Mouse (Mus musculus): ENCODE data around the gene Ift22. TPM values are rescaled to one million over a fixed set of nuclear protein-coding genes. Genes with fewer than 3 reads are reported as not detected.

The Ift22 gene
- polyA plus RNA-seq, 1 experiment from 2014 or later: 134 TPM

- Histone ChIP-seq H3K9me3 (replicated peaks; ENCODE audit: control insufficient read depth, low read length, poor library complexity, severe bottlenecking) (no peaks in the 10 kb centered on the region), H3K4me1 (ENCODE audit: control insufficient read depth, insufficient read depth, low read length) (peaks cover 20% of the 10 kb centered on the region), H3K36me3 (ENCODE audit: control insufficient read depth, insufficient read depth, low read length) (no peaks in the 10 kb centered on the region; the same call in 1 of the 2 replicates), H3K4me2 (ENCODE audit: low read length) (no peak overlapping the region), H3K27me3 (ENCODE audit: control insufficient read depth, insufficient read depth, low read depth, low read length) (no peaks in the 10 kb centered on the region; the same call in 1 of the 2 replicates), H3K27ac (ENCODE audit: low read length) (no peak overlapping the region), H3K9ac (ENCODE audit: low read depth, low read length) (no peak overlapping the region), H3K4me3 (ENCODE audit: low read depth, low read length) (no peak overlapping the region)
- WGBS: 77% methylated on average over 4 of the region's 4 CpGs
- no peak for ATAC-seq
These were observed 44.2 kb downstream of the Ift22 start for GRCm38 (mm10) chr5:136952153-136952552.

- Histone ChIP-seq H3K4me1 (ENCODE audit: control insufficient read depth, insufficient read depth, low read length) (peaks cover 20% of the 10 kb centered on the region), H3K4me2 (ENCODE audit: low read length) (peak within 1 kb of the TSS; percentile 66), H3K9me3 (replicated peaks; ENCODE audit: control insufficient read depth, low read length, poor library complexity, severe bottlenecking) (no peaks in the 10 kb centered on the region), H3K27me3 (ENCODE audit: control insufficient read depth, insufficient read depth, low read depth, low read length) (no peaks in the 10 kb centered on the region; the same call in 1 of the 2 replicates), H3K9ac (ENCODE audit: low read depth, low read length) (peak within 1 kb of the TSS; percentile 80), H3K4me3 (ENCODE audit: low read depth, low read length) (peak within 1 kb of the TSS; percentile 47), H3K36me3 (ENCODE audit: control insufficient read depth, insufficient read depth, low read length) (no peaks in the 10 kb centered on the region; the same call in 1 of the 2 replicates), H3K27ac (ENCODE audit: low read length) (peak within 1 kb of the TSS; percentile 59)
- 0% methylated on average over 23 of the region's 23 CpGs for WGBS
- peak; percentile 99 for ATAC-seq
These were observed 45.1 kb downstream of the Ift22 start, which contains the start of gene Fis1 for GRCm38 (mm10) chr5:136953015-136953414. TSS of gene Fis1 (plus strand) at chr5:136953275.

GRCm38 (mm10) chr5:136953440-136953951 lies 45.5 kb downstream of the Ift22 start:
- peak overlapping the region; percentile 47 for H3K4me3 ChIP-seq (ENCODE audit: low read depth, low read length)
- H3K27ac ChIP-seq (ENCODE audit: low read length): peak overlapping the region; percentile 59
- no peaks in the 10 kb centered on the region for H3K9me3 ChIP-seq (replicated peaks; ENCODE audit: control insufficient read depth, low read length, poor library complexity, severe bottlenecking)
- 2% methylated on average over 12 of the region's 12 CpGs for WGBS
- H3K4me1 ChIP-seq (ENCODE audit: control insufficient read depth, insufficient read depth, low read length): peaks cover 20% of the 10 kb centered on the region
- peak overlapping the region; percentile 66 for H3K4me2 ChIP-seq (ENCODE audit: low read length)
- H3K9ac ChIP-seq (ENCODE audit: low read depth, low read length): peak overlapping the region; percentile 80
- H3K36me3 ChIP-seq (ENCODE audit: control insufficient read depth, insufficient read depth, low read length): no peaks in the 10 kb centered on the region; the same call in 1 of the 2 replicates
- 0 out of 2 replicates have a peak, but pooled peaks have one; percentile 12 for ATAC-seq
- no peaks in the 10 kb centered on the region; the same call in 1 of the 2 replicates for H3K27me3 ChIP-seq (ENCODE audit: control insufficient read depth, insufficient read depth, low read depth, low read length)

- ATAC-seq: no peak
These were observed 47.7 kb downstream of the Ift22 start for GRCm38 (mm10) chr5:136955622-136956021.

GRCm38 (mm10) chr5:136957250-136957649 lies 49.3 kb downstream of the Ift22 start:
- H3K4me1 ChIP-seq (ENCODE audit: control insufficient read depth, insufficient read depth, low read length): peaks cover 25% of the 10 kb centered on the region

More at GRCm38 (mm10) chr5:136955622-136956021, 47.7 kb downstream of the Ift22 start:
- 90% methylated on average over 4 of the region's 4 CpGs for WGBS
- Histone ChIP-seq H3K27me3 (ENCODE audit: control insufficient read depth, insufficient read depth, low read depth, low read length) (no peaks in the 10 kb centered on the region; the same call in 1 of the 2 replicates), H3K4me2 (ENCODE audit: low read length) (no peak overlapping the region), H3K27ac (ENCODE audit: low read length) (no peak overlapping the region), H3K4me1 (ENCODE audit: control insufficient read depth, insufficient read depth, low read length) (peaks cover 20% of the 10 kb centered on the region), H3K9me3 (replicated peaks; ENCODE audit: control insufficient read depth, low read length, poor library complexity, severe bottlenecking) (no peaks in the 10 kb centered on the region), H3K36me3 (ENCODE audit: control insufficient read depth, insufficient read depth, low read length) (no peaks in the 10 kb centered on the region; the same call in 1 of the 2 replicates), H3K4me3 (ENCODE audit: low read depth, low read length) (no peak overlapping the region), H3K9ac (ENCODE audit: low read depth, low read length) (no peak overlapping the region)

GRCm38 (mm10) chr5:136958991-136959605 lies 51.1 kb downstream of the Ift22 start:
- Histone ChIP-seq H3K4me3 (ENCODE audit: low read depth, low read length) (no peak overlapping the region), H3K9ac (ENCODE audit: low read depth, low read length) (no peak overlapping the region), H3K9me3 (replicated peaks; ENCODE audit: control insufficient read depth, low read length, poor library complexity, severe bottlenecking) (no peaks in the 10 kb centered on the region), H3K36me3 (ENCODE audit: control insufficient read depth, insufficient read depth, low read length) (peaks cover under 1% of the 10 kb centered on the region), H3K27me3 (ENCODE audit: control insufficient read depth, insufficient read depth, low read depth, low read length) (no peaks in the 10 kb centered on the region), H3K4me2 (ENCODE audit: low read length) (no peak overlapping the region), H3K4me1 (ENCODE audit: control insufficient read depth, insufficient read depth, low read length) (peaks cover 28% of the 10 kb centered on the region), H3K27ac (ENCODE audit: low read length) (no peak overlapping the region)
- 74% methylated on average over 5 of the region's 5 CpGs for WGBS
- no peak for ATAC-seq

More at GRCm38 (mm10) chr5:136957250-136957649, 49.3 kb downstream of the Ift22 start:
- Histone ChIP-seq H3K27ac (ENCODE audit: low read length) (no peak overlapping the region), H3K9ac (ENCODE audit: low read depth, low read length) (no peak overlapping the region), H3K4me2 (ENCODE audit: low read length) (no peak overlapping the region), H3K27me3 (ENCODE audit: control insufficient read depth, insufficient read depth, low read depth, low read length) (no peaks in the 10 kb centered on the region), H3K36me3 (ENCODE audit: control insufficient read depth, insufficient read depth, low read length) (no peaks in the 10 kb centered on the region; the same call in 1 of the 2 replicates), H3K4me3 (ENCODE audit: low read depth, low read length) (no peak overlapping the region), H3K9me3 (replicated peaks; ENCODE audit: control insufficient read depth, low read length, poor library complexity, severe bottlenecking) (no peaks in the 10 kb centered on the region)
- WGBS: 96% methylated on average over 1 of the region's 1 CpGs
- ATAC-seq: no peak

- no peaks in the 10 kb centered on the region for H3K9me3 ChIP-seq (replicated peaks; ENCODE audit: control insufficient read depth, low read length, poor library complexity, severe bottlenecking)
- H3K36me3 ChIP-seq (ENCODE audit: control insufficient read depth, insufficient read depth, low read length): peaks cover 3% of the 10 kb centered on the region
- no peak for ATAC-seq
- H3K4me1 ChIP-seq (ENCODE audit: control insufficient read depth, insufficient read depth, low read length): peaks cover 19% of the 10 kb centered on the region
- no peaks in the 10 kb centered on the region for H3K27me3 ChIP-seq (ENCODE audit: control insufficient read depth, insufficient read depth, low read depth, low read length)
- no peak overlapping the region for H3K9ac ChIP-seq (ENCODE audit: low read depth, low read length)
- no peak overlapping the region for H3K4me3 ChIP-seq (ENCODE audit: low read depth, low read length)
- no peak overlapping the region for H3K4me2 ChIP-seq (ENCODE audit: low read length)
- H3K27ac ChIP-seq (ENCODE audit: low read length): no peak overlapping the region
- WGBS: 94% methylated on average over 6 of the region's 6 CpGs
These were observed 52.1 kb downstream of the Ift22 start for GRCm38 (mm10) chr5:136960053-136960452.

GRCm38 (mm10) chr5:136961334-136961982 lies 53.5 kb downstream of the Ift22 start:
- Histone ChIP-seq H3K4me3 (ENCODE audit: low read depth, low read length) (peak overlapping the region; percentile 67), H3K36me3 (ENCODE audit: control insufficient read depth, insufficient read depth, low read length) (peaks cover 13% of the 10 kb centered on the region), H3K27ac (ENCODE audit: low read length) (peak overlapping the region; percentile 95), H3K4me1 (ENCODE audit: control insufficient read depth, insufficient read depth, low read length) (peaks cover 11% of the 10 kb centered on the region), H3K27me3 (ENCODE audit: control insufficient read depth, insufficient read depth, low read depth, low read length) (no peaks in the 10 kb centered on the region), H3K9ac (ENCODE audit: low read depth, low read length) (peak overlapping the region; percentile 82), H3K4me2 (ENCODE audit: low read length) (peak overlapping the region; percentile 78), H3K9me3 (replicated peaks; ENCODE audit: control insufficient read depth, low read length, poor library complexity, severe bottlenecking) (no peaks in the 10 kb centered on the region)
- WGBS: 25% methylated on average over 5 of the region's 5 CpGs
- ATAC-seq: peak; percentile 25
